Mouse (Mus musculus): ENCODE data around the gene Olfr329-ps. TPM values are rescaled to one million over a fixed set of nuclear protein-coding genes. Genes with fewer than 3 reads are reported as not detected.

Olfr329-ps gene
- not detected for polyA plus RNA-seq (2014; fragmentation: Illumina TruSeq; extraction: RNeasy Lipid Tissue Mini Kit (QIAGEN cat#74804); ENCODE audit: low read depth, low replicate concordance)

DNA sequence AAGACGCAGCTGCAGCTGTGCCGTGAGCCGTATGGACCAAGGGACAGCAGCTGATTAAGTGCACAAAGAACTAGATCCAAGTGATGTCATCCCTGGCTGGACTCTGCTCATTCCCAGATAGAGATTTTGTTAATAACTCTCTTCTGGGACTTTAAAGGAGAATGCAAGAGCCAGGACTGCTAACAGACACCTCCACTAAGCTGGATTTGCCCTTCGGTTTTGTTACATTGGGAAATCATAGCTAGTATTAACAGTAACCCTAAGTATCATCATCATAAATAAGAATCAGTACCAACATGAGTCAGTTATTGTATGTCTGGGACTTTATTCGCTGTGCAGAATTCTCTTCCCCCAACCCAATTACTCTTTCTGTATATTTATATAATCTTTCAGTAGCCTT, at the start of gene Olfr329-ps:
Gene Olfr329-ps, minus strand, starts transcription at position 101 of the 400 bp plus-strand sequence.

DNA sequence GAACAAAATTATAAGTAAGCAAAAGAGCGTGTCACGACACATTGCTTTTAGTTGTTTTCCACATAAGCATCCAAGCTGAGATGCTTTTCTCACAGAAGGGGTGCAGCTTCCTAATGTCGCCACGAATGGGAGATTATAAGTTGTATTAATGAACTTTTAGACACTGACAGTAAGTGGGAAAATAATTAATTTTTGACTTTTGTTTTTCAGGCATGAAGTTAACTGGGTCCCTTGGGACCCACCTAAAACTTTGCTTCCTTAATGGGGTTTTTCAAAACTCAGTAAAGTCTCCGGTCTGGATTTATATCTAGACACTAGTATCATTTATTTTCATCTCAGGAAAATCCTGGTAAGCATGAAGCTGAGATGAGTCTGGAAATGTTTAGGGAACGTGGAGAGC, 48.6 kb upstream of the Olfr329-ps start, which contains the start of gene Olfr324:
Gene Olfr324, plus strand, starts transcription at position 301 of the 400 bp plus-strand sequence.

DNA sequence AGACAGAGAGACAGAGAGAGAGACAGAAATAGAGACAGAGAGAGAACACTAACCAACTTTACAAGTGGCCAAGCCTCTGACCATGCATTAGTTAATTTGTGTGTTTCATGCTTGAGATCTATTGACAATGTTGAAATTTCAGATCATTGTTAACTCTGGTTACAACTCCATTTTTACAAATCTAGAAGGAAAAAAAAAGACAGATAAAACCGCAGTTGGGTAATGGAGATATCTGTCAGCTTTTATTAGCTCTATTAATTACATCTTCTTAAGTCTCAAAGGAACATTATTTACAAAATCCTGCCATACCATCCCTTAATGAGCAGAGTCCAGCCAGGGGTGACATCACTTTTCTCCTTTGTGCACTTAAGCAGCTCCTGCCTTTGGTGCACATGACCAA, 31.2 kb upstream of the Olfr329-ps start, which contains the start of gene Olfr325:
Gene Olfr325, plus strand, starts transcription at position 301 of the 400 bp plus-strand sequence.

DNA sequence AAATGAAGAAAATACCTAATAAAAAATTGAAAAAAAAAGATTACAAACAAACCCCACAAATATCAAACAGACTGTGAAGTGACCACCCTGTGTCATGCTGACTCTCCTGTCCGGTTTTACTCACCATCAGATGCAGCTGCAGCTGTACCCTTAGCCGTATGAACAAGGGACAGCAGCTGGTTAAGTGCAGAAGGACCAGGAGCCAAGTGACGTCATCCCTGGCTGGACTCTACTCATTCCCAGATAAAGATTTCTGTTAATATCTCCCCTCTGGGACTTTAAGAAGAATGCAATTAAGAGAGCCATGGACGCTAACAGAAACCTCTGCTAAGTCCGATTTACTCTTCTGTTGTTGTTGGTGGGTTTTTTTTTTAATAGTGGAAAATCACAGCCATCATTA, 24.2 kb upstream of the Olfr329-ps start, which contains the start of gene Olfr224:
Gene Olfr224, minus strand, starts transcription at position 149 of the 400 bp plus-strand sequence.

DNA sequence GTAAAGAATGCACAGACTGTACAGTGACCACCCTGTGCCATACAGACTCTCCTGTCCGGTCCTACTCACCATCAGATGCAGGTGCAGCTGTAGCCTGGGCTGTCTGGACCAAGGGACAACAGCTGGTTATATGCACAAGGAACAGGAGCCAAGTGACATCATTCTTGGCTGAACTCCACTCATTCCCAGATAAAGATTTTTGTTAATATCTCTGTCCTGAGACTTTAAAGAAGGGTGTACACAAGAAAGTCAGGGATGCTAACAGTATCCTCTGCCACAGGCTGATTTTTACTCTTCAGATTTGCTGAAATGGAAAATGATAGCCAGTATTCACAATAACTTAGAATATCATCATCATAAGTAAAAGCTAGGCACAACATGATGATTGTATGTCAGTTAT, 9.3 kb upstream of the Olfr329-ps start, which contains the start of gene Olfr328:
Gene Olfr328, minus strand, starts transcription at position 101 of the 400 bp plus-strand sequence.

DNA sequence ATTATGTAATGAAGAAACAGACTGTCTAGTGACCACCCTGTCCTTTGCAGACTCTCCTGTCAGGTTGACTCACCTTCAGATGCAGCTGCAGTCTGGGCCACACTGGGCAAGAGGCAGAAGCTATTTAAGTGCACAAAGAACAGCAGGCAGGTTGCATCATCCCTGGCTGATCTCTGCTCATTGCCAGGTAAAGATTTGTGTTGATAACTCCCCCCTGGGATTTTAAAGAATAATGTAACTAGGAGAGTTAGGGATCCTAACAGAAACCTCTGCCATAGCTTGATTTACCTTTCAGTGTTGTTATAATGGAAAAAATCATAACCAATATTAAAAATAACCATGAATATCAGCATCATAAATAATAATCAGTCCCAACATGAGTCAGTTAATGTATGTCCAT, 11.5 kb downstream of the Olfr329-ps start, which contains the start of gene Olfr330:
Gene Olfr330, minus strand, starts transcription at position 101 of the 400 bp plus-strand sequence.

DNA sequence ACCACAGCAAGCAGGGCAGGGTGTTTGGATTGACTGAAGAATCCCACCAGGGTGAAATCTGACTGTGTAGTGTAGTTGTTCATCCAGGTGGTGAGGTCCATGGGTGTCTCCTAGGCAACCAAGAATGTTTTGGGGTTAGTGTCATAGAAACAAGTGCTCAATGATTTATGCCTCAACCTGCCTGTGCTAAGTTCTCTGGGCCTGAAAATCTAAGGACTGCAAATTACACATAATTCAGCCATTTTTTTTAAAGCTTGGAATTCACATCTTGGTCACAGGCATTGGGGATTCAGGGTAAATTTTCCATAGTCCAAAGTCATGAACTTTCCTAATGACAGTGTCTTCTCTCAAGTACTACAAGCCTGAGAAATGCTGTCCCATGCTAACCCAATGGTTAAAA, 43.8 kb downstream of the Olfr329-ps start, which contains the start of gene Olfr331:
Gene Olfr331, minus strand, starts transcription at position 101 of the 400 bp plus-strand sequence.

DNA sequence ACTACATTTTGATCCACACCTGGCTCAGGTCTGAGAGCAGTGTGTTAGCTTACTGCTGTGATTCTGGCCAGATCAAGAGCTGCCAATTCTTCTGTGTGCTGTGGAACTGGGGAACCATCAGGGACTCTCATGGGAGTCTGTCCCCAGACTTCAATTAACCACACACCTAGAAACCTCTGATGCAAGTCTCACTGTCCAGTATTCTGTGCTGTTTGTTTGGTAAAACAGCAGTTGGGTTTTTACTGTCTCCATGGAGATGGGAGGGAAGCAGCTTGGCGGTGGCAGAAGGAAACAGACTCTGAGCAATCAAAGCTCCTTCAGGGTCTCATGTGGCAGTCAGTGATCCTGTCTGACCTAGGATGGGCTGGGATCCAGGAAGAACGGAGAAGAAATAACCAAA, 53.8 kb downstream of the Olfr329-ps start, which contains the start of gene Olfr332:
Gene Olfr332, minus strand, starts transcription at position 101 of the 400 bp plus-strand sequence.

Other genes starting within 250 kb of the Olfr329-ps start
- gene Zfp692, start 239.4 kb downstream of the Olfr329-ps start, polyA plus RNA-seq (2014; fragmentation: Illumina TruSeq; extraction: RNeasy Lipid Tissue Mini Kit (QIAGEN cat#74804); ENCODE audit: low read depth, low replicate concordance): 0.61 TPM
- 65.9 TPM for gene Zfp672, start 216.1 kb downstream of the Olfr329-ps start, polyA plus RNA-seq (2014; fragmentation: Illumina TruSeq; extraction: RNeasy Lipid Tissue Mini Kit (QIAGEN cat#74804); ENCODE audit: low read depth, low replicate concordance)
- 0.65 TPM for gene Sh3bp5l, start 215.7 kb downstream of the Olfr329-ps start, polyA plus RNA-seq (2014; fragmentation: Illumina TruSeq; extraction: RNeasy Lipid Tissue Mini Kit (QIAGEN cat#74804); ENCODE audit: low read depth, low replicate concordance)
- gene Lypd8, start 167.4 kb downstream of the Olfr329-ps start, polyA plus RNA-seq (2014; fragmentation: Illumina TruSeq; extraction: RNeasy Lipid Tissue Mini Kit (QIAGEN cat#74804); ENCODE audit: low read depth, low replicate concordance): not detected
- gene 1810065E05Rik, start 125.3 kb downstream of the Olfr329-ps start, polyA plus RNA-seq (2014; fragmentation: Illumina TruSeq; extraction: RNeasy Lipid Tissue Mini Kit (QIAGEN cat#74804); ENCODE audit: low read depth, low replicate concordance): not detected
- not detected for gene Gm12253, start 113.9 kb downstream of the Olfr329-ps start, polyA plus RNA-seq (2014; fragmentation: Illumina TruSeq; extraction: RNeasy Lipid Tissue Mini Kit (QIAGEN cat#74804); ENCODE audit: low read depth, low replicate concordance)
- gene Lypd9, start 93.5 kb downstream of the Olfr329-ps start, polyA plus RNA-seq (2014; fragmentation: Illumina TruSeq; extraction: RNeasy Lipid Tissue Mini Kit (QIAGEN cat#74804); ENCODE audit: low read depth, low replicate concordance): not detected
- gene Olfr30, start 84.2 kb downstream of the Olfr329-ps start, polyA plus RNA-seq (2014; fragmentation: Illumina TruSeq; extraction: RNeasy Lipid Tissue Mini Kit (QIAGEN cat#74804); ENCODE audit: low read depth, low replicate concordance): not detected
- gene Olfr332, start 53.9 kb downstream of the Olfr329-ps start, polyA plus RNA-seq (2014; fragmentation: Illumina TruSeq; extraction: RNeasy Lipid Tissue Mini Kit (QIAGEN cat#74804); ENCODE audit: low read depth, low replicate concordance): not detected
- gene Olfr331, start 43.9 kb downstream of the Olfr329-ps start, polyA plus RNA-seq (2014; fragmentation: Illumina TruSeq; extraction: RNeasy Lipid Tissue Mini Kit (QIAGEN cat#74804); ENCODE audit: low read depth, low replicate concordance): not detected
- gene Olfr330, start 11.6 kb downstream of the Olfr329-ps start, polyA plus RNA-seq (2014; fragmentation: Illumina TruSeq; extraction: RNeasy Lipid Tissue Mini Kit (QIAGEN cat#74804); ENCODE audit: low read depth, low replicate concordance): not detected
- gene Olfr328, start 9.2 kb upstream of the Olfr329-ps start, polyA plus RNA-seq (2014; fragmentation: Illumina TruSeq; extraction: RNeasy Lipid Tissue Mini Kit (QIAGEN cat#74804); ENCODE audit: low read depth, low replicate concordance): not detected
- not detected for gene Olfr224, start 24.1 kb upstream of the Olfr329-ps start, polyA plus RNA-seq (2014; fragmentation: Illumina TruSeq; extraction: RNeasy Lipid Tissue Mini Kit (QIAGEN cat#74804); ENCODE audit: low read depth, low replicate concordance)
- gene Olfr325, start 31.3 kb upstream of the Olfr329-ps start, polyA plus RNA-seq (2014; fragmentation: Illumina TruSeq; extraction: RNeasy Lipid Tissue Mini Kit (QIAGEN cat#74804); ENCODE audit: low read depth, low replicate concordance): not detected
- not detected for gene Olfr324, start 48.7 kb upstream of the Olfr329-ps start, polyA plus RNA-seq (2014; fragmentation: Illumina TruSeq; extraction: RNeasy Lipid Tissue Mini Kit (QIAGEN cat#74804); ENCODE audit: low read depth, low replicate concordance)
- gene 2210407C18Rik, start 69.7 kb upstream of the Olfr329-ps start, polyA plus RNA-seq (2014; fragmentation: Illumina TruSeq; extraction: RNeasy Lipid Tissue Mini Kit (QIAGEN cat#74804); ENCODE audit: low read depth, low replicate concordance): not detected
- gene Olfr323, start 84.1 kb upstream of the Olfr329-ps start, polyA plus RNA-seq (2014; fragmentation: Illumina TruSeq; extraction: RNeasy Lipid Tissue Mini Kit (QIAGEN cat#74804); ENCODE audit: low read depth, low replicate concordance): not detected
- gene Trim58, start 94.0 kb upstream of the Olfr329-ps start, polyA plus RNA-seq (2014; fragmentation: Illumina TruSeq; extraction: RNeasy Lipid Tissue Mini Kit (QIAGEN cat#74804); ENCODE audit: low read depth, low replicate concordance): not detected
- gene Olfr322, start 112.4 kb upstream of the Olfr329-ps start, polyA plus RNA-seq (2014; fragmentation: Illumina TruSeq; extraction: RNeasy Lipid Tissue Mini Kit (QIAGEN cat#74804); ENCODE audit: low read depth, low replicate concordance): not detected
- gene Olfr320, start 134.7 kb upstream of the Olfr329-ps start, polyA plus RNA-seq (2014; fragmentation: Illumina TruSeq; extraction: RNeasy Lipid Tissue Mini Kit (QIAGEN cat#74804); ENCODE audit: low read depth, low replicate concordance): not detected
- not detected for gene Olfr319, start 152.7 kb upstream of the Olfr329-ps start, polyA plus RNA-seq (2014; fragmentation: Illumina TruSeq; extraction: RNeasy Lipid Tissue Mini Kit (QIAGEN cat#74804); ENCODE audit: low read depth, low replicate concordance)
- gene Olfr318, start 177.6 kb upstream of the Olfr329-ps start, polyA plus RNA-seq (2014; fragmentation: Illumina TruSeq; extraction: RNeasy Lipid Tissue Mini Kit (QIAGEN cat#74804); ENCODE audit: low read depth, low replicate concordance): not detected
- not detected for gene Olfr317, start 192.8 kb upstream of the Olfr329-ps start, polyA plus RNA-seq (2014; fragmentation: Illumina TruSeq; extraction: RNeasy Lipid Tissue Mini Kit (QIAGEN cat#74804); ENCODE audit: low read depth, low replicate concordance)
- gene Olfr316, start 206.3 kb upstream of the Olfr329-ps start, polyA plus RNA-seq (2014; fragmentation: Illumina TruSeq; extraction: RNeasy Lipid Tissue Mini Kit (QIAGEN cat#74804); ENCODE audit: low read depth, low replicate concordance): not detected
- not detected for gene Olfr315, start 226.8 kb upstream of the Olfr329-ps start, polyA plus RNA-seq (2014; fragmentation: Illumina TruSeq; extraction: RNeasy Lipid Tissue Mini Kit (QIAGEN cat#74804); ENCODE audit: low read depth, low replicate concordance)
- gene Olfr314, start 236.5 kb upstream of the Olfr329-ps start, polyA plus RNA-seq (2014; fragmentation: Illumina TruSeq; extraction: RNeasy Lipid Tissue Mini Kit (QIAGEN cat#74804); ENCODE audit: low read depth, low replicate concordance): not detected